Mouse (Mus musculus): Measurements from ENCODE around the gene Pigc. TPM values are rescaled to one million over a fixed set of nuclear protein-coding genes. Genes with fewer than 3 reads are reported as not detected.

Gene Pigc
- polyA plus RNA-seq, 1 experiment from 2014 or later, result 30.1 TPM

GRCm38 (mm10) chr1:161931817-161932216, 37.2 kb upstream of the Pigc start:
- DNase-seq (ENCODE audit: low spot score) (no peak), ATAC-seq (replicated peaks; ENCODE audit: low FRiP score) (no peak)
- no peak overlapping the region for H3K9ac ChIP-seq (ENCODE audit: low read length)
- H3K27me3 ChIP-seq (ENCODE audit: control insufficient read depth, insufficient read depth, low read length), result no peaks in the 10 kb centered on the region
- no peaks in the 10 kb centered on the region for H3K36me3 ChIP-seq (ENCODE audit: control insufficient read depth, insufficient read depth, low read length)
- 91% methylated on average over 10 of the region's 10 CpGs for WGBS
- no peak overlapping the region for H3K4me2 ChIP-seq (ENCODE audit: low read depth, low read length, severe bottlenecking)
- H3K27ac ChIP-seq (ENCODE audit: low read depth, low read length), result no peak overlapping the region
- H3K4me1 ChIP-seq (replicated peaks; ENCODE audit: control insufficient read depth, insufficient read depth, low read length), result no peaks in the 10 kb centered on the region
- H3K4me3 ChIP-seq (ENCODE audit: low read depth, low read length), result no peak overlapping the region
- H3K9me3 ChIP-seq (ENCODE audit: control insufficient read depth, low read length), result no peaks in the 10 kb centered on the region

GRCm38 (mm10) chr1:161932286-161932685, 36.7 kb upstream of the Pigc start:
- no peak overlapping the region for H3K9ac ChIP-seq (ENCODE audit: low read length)
- no peak for DNase-seq (ENCODE audit: low spot score)
- no peaks in the 10 kb centered on the region for H3K36me3 ChIP-seq (ENCODE audit: control insufficient read depth, insufficient read depth, low read length)
- no peak for ATAC-seq (replicated peaks; ENCODE audit: low FRiP score)
- H3K9me3 ChIP-seq (ENCODE audit: control insufficient read depth, low read length), result no peaks in the 10 kb centered on the region
- H3K27me3 ChIP-seq (ENCODE audit: control insufficient read depth, insufficient read depth, low read length), result no peaks in the 10 kb centered on the region
- no peak overlapping the region for H3K27ac ChIP-seq (ENCODE audit: low read depth, low read length)
- no peak overlapping the region for H3K4me3 ChIP-seq (ENCODE audit: low read depth, low read length)
- H3K4me2 ChIP-seq (ENCODE audit: low read depth, low read length, severe bottlenecking), result no peak overlapping the region
- no peaks in the 10 kb centered on the region for H3K4me1 ChIP-seq (replicated peaks; ENCODE audit: control insufficient read depth, insufficient read depth, low read length)
- 86% methylated on average over 4 of the region's 4 CpGs for WGBS

- ATAC-seq (replicated peaks; ENCODE audit: low FRiP score) (no peak), DNase-seq (ENCODE audit: low spot score) (no peak)
- Histone ChIP-seq H3K4me2 (ENCODE audit: low read depth, low read length, severe bottlenecking) (no peak overlapping the region), H3K4me1 (replicated peaks; ENCODE audit: control insufficient read depth, insufficient read depth, low read length) (no peaks in the 10 kb centered on the region), H3K27ac (ENCODE audit: low read depth, low read length) (no peak overlapping the region), H3K36me3 (ENCODE audit: control insufficient read depth, insufficient read depth, low read length) (no peaks in the 10 kb centered on the region), H3K4me3 (ENCODE audit: low read depth, low read length) (no peak overlapping the region), H3K27me3 (ENCODE audit: control insufficient read depth, insufficient read depth, low read length) (no peaks in the 10 kb centered on the region), H3K9ac (ENCODE audit: low read length) (no peak overlapping the region), H3K9me3 (ENCODE audit: control insufficient read depth, low read length) (no peaks in the 10 kb centered on the region)
- 91% methylated on average over 2 of the region's 2 CpGs for WGBS
Observed at GRCm38 (mm10) chr1:161942082-161942481, 26.9 kb upstream of the Pigc start.

GRCm38 (mm10) chr1:161951009-161951779, 17.8 kb upstream of the Pigc start:
- no peak overlapping the region for H3K4me3 ChIP-seq (ENCODE audit: low read depth, low read length)
- no peaks in the 10 kb centered on the region for H3K27me3 ChIP-seq (ENCODE audit: control insufficient read depth, insufficient read depth, low read length)
- H3K4me2 ChIP-seq (ENCODE audit: low read depth, low read length, severe bottlenecking), result no peak overlapping the region
- no peak for ATAC-seq (replicated peaks; ENCODE audit: low FRiP score)
- no peaks in the 10 kb centered on the region for H3K4me1 ChIP-seq (replicated peaks; ENCODE audit: control insufficient read depth, insufficient read depth, low read length)
- H3K27ac ChIP-seq (ENCODE audit: low read depth, low read length), result no peak overlapping the region
- WGBS, result 81% methylated on average over 5 of the region's 5 CpGs
- no peak overlapping the region for H3K9ac ChIP-seq (ENCODE audit: low read length)
- no peak for DNase-seq (ENCODE audit: low spot score)
- H3K36me3 ChIP-seq (ENCODE audit: control insufficient read depth, insufficient read depth, low read length), result no peaks in the 10 kb centered on the region
- no peaks in the 10 kb centered on the region for H3K9me3 ChIP-seq (ENCODE audit: control insufficient read depth, low read length)

- Histone ChIP-seq H3K4me3 (ENCODE audit: low read depth, low read length) (no peak overlapping the region), H3K9ac (ENCODE audit: low read length) (no peak overlapping the region), H3K27me3 (ENCODE audit: control insufficient read depth, insufficient read depth, low read length) (no peaks in the 10 kb centered on the region), H3K4me1 (replicated peaks; ENCODE audit: control insufficient read depth, insufficient read depth, low read length) (no peaks in the 10 kb centered on the region), H3K27ac (ENCODE audit: low read depth, low read length) (no peak overlapping the region), H3K4me2 (ENCODE audit: low read depth, low read length, severe bottlenecking) (no peak overlapping the region), H3K9me3 (ENCODE audit: control insufficient read depth, low read length) (no peaks in the 10 kb centered on the region), H3K36me3 (ENCODE audit: control insufficient read depth, insufficient read depth, low read length) (no peaks in the 10 kb centered on the region)
- WGBS, result 61% methylated on average over 1 of the region's 1 CpGs
- DNase-seq (ENCODE audit: low spot score), result no peak
- no peak for ATAC-seq (replicated peaks; ENCODE audit: low FRiP score)
Observed at GRCm38 (mm10) chr1:161952599-161952998, 16.4 kb upstream of the Pigc start.

- no peaks in the 10 kb centered on the region for H3K36me3 ChIP-seq (ENCODE audit: control insufficient read depth, insufficient read depth, low read length)
- 74% methylated on average over 5 of the region's 5 CpGs for WGBS
- DNase-seq (ENCODE audit: low spot score) (no peak), ATAC-seq (replicated peaks; ENCODE audit: low FRiP score) (no peak)
- no peaks in the 10 kb centered on the region for H3K9me3 ChIP-seq (ENCODE audit: control insufficient read depth, low read length)
- no peaks in the 10 kb centered on the region for H3K27me3 ChIP-seq (ENCODE audit: control insufficient read depth, insufficient read depth, low read length)
- no peak overlapping the region for H3K4me2 ChIP-seq (ENCODE audit: low read depth, low read length, severe bottlenecking)
- H3K27ac ChIP-seq (ENCODE audit: low read depth, low read length), result no peak overlapping the region
- H3K4me1 ChIP-seq (replicated peaks; ENCODE audit: control insufficient read depth, insufficient read depth, low read length), result no peaks in the 10 kb centered on the region
- no peak overlapping the region for H3K4me3 ChIP-seq (ENCODE audit: low read depth, low read length)
- no peak overlapping the region for H3K9ac ChIP-seq (ENCODE audit: low read length)
Observed at GRCm38 (mm10) chr1:161955846-161956245, 13.1 kb upstream of the Pigc start.

GRCm38 (mm10) chr1:161957964-161958950, 10.7 kb upstream of the Pigc start:
- H3K36me3 ChIP-seq (ENCODE audit: control insufficient read depth, insufficient read depth, low read length), result no peaks in the 10 kb centered on the region
- ATAC-seq (replicated peaks; ENCODE audit: low FRiP score), result no peak
- H3K4me3 ChIP-seq (ENCODE audit: low read depth, low read length), result no peak overlapping the region
- 86% methylated on average over 19 of the region's 19 CpGs for WGBS
- no peak overlapping the region for H3K27ac ChIP-seq (ENCODE audit: low read depth, low read length)
- H3K9me3 ChIP-seq (ENCODE audit: control insufficient read depth, low read length), result no peaks in the 10 kb centered on the region
- no peaks in the 10 kb centered on the region for H3K27me3 ChIP-seq (ENCODE audit: control insufficient read depth, insufficient read depth, low read length)
- DNase-seq (ENCODE audit: low spot score), result no peak
- H3K4me2 ChIP-seq (ENCODE audit: low read depth, low read length, severe bottlenecking), result no peak overlapping the region
- H3K4me1 ChIP-seq (replicated peaks; ENCODE audit: control insufficient read depth, insufficient read depth, low read length), result no peaks in the 10 kb centered on the region
- no peak overlapping the region for H3K9ac ChIP-seq (ENCODE audit: low read length)

GRCm38 (mm10) chr1:161962465-161963377, 6.3 kb upstream of the Pigc start:
- no peaks in the 10 kb centered on the region for H3K4me1 ChIP-seq (replicated peaks; ENCODE audit: control insufficient read depth, insufficient read depth, low read length)
- no peak overlapping the region for H3K27ac ChIP-seq (ENCODE audit: low read depth, low read length)
- no peak overlapping the region for H3K4me3 ChIP-seq (ENCODE audit: low read depth, low read length)
- no peaks in the 10 kb centered on the region for H3K27me3 ChIP-seq (ENCODE audit: control insufficient read depth, insufficient read depth, low read length)
- no peaks in the 10 kb centered on the region for H3K9me3 ChIP-seq (ENCODE audit: control insufficient read depth, low read length)
- ATAC-seq (replicated peaks; ENCODE audit: low FRiP score) (peak; percentile 81), DNase-seq (ENCODE audit: low spot score) (no peak)
- H3K4me2 ChIP-seq (ENCODE audit: low read depth, low read length, severe bottlenecking), result no peak overlapping the region
- H3K9ac ChIP-seq (ENCODE audit: low read length), result no peak overlapping the region
- no peaks in the 10 kb centered on the region for H3K36me3 ChIP-seq (ENCODE audit: control insufficient read depth, insufficient read depth, low read length)
- 57% methylated on average over 3 of the region's 3 CpGs for whole genome bisulfite sequencing

All from forebrain, embryonic 11.5 days (tissue).